Mouse (Mus musculus) 3T3-L1 (cell line): ENCODE data around the gene Tcf7l2.

Experiments
- DNase-seq: peaks from one replicate; pipeline ENCODE4 v3.0.0-alpha.2; 2015; ENCODE audit warnings: low read depth, low spot score

Tcf7l2 gene

GRCm38 (mm10) chr19:55902573-55903385 lies 161.2 kb downstream of the Tcf7l2 start:
- DNase-seq, result no peak

DNA sequence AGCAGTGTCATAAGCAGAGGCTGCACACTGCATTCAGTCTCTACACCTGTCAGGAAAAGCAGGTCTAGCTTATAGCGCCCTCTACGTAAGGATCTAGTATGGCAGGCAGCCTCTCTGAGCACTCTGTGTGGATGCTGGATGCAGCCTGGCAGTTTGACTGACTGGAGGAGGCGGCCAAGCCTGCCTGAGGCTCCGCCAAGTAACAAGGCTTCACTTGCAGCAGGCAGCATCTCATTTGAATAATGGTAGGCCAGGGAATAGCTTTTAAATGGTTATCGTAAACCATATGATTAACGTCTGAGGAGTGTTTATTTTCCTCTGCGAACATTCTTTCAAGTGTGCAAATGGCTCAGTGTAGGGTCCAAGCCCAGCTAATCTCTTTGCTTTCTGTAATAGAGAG lies 167.4 kb downstream of the Tcf7l2 start:
- DNase-seq, result peak; percentile 55

GRCm38 (mm10) chr19:55911941-55912340 lies 170.3 kb downstream of the Tcf7l2 start:
- DNase-seq, result no peak

DNA sequence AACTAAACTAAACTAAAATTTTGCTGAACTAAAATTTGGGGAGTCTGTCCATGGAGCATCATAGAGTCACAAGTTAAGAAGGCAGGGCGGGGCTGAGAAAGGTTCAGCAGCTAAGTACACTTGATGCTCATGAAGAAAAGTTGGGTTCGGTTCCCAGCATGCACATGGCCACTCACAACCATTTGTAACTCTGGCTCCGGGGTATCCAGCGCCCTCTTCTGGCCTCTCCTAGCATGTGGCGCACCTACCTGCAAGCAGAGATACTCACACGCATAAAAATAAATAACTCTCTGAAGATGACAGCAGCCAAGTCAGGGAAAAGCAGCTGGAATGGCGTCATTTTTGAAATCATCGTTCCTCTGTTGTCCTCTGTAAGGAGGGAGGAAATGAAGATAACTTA lies 171.2 kb downstream of the Tcf7l2 start:
- DNase-seq, result no peak

- no peak for DNase-seq
These were observed 172.0 kb downstream of the Tcf7l2 start for GRCm38 (mm10) chr19:55913585-55913984.

- no peak for DNase-seq
These were observed 173.1 kb downstream of the Tcf7l2 start for GRCm38 (mm10) chr19:55914614-55915211.

DNA sequence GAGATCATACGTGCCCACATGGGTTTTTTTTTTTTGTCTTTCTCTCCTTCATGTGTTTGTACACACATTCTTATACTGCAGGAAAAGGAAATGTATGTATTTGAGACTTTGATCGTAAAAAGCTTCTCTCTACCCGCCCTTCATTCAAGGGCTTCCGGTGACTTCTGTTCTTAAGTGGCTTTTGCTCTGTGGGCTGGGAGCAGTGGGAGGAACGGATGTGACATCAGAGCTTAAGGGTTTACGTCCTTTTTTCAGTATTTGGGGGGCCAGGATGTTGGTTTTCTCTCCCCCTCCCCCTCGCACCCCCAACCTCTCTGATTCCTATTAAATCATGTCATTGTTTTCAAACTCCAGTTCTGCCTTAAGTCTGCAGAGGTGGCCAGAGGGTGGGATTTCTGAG lies 173.9 kb downstream of the Tcf7l2 start:
- no peak for DNase-seq

- no peak for DNase-seq
These were observed 174.6 kb downstream of the Tcf7l2 start for GRCm38 (mm10) chr19:55916211-55916610.

- no peak for DNase-seq
These were observed 182.3 kb downstream of the Tcf7l2 start for GRCm38 (mm10) chr19:55923789-55924426.

- DNase-seq, result no peak
These were observed 183.2 kb downstream of the Tcf7l2 start for GRCm38 (mm10) chr19:55924800-55925199.

DNA sequence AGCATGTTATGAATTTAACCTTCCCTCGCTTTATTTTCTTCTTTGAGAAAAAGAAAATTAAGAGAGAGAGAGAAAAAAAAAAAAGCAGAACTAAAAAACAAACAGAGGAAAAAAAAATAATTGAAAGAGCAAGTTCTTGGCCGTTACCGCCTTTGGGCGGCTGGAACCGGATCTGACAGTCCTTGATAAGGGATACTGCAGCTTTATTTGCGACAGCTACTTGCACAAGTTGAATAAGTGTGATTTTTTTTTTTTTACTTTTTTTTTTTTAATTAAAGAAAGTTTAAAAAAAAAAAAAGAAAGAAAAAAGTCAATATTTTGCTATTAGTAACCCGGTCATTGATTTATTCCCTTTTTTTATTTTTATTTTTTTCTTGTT lies 183.8 kb downstream of the Tcf7l2 start:
- DNase-seq, result no peak

- no peak for DNase-seq
These were observed 184.3 kb downstream of the Tcf7l2 start for GRCm38 (mm10) chr19:55925804-55926521.

DNA sequence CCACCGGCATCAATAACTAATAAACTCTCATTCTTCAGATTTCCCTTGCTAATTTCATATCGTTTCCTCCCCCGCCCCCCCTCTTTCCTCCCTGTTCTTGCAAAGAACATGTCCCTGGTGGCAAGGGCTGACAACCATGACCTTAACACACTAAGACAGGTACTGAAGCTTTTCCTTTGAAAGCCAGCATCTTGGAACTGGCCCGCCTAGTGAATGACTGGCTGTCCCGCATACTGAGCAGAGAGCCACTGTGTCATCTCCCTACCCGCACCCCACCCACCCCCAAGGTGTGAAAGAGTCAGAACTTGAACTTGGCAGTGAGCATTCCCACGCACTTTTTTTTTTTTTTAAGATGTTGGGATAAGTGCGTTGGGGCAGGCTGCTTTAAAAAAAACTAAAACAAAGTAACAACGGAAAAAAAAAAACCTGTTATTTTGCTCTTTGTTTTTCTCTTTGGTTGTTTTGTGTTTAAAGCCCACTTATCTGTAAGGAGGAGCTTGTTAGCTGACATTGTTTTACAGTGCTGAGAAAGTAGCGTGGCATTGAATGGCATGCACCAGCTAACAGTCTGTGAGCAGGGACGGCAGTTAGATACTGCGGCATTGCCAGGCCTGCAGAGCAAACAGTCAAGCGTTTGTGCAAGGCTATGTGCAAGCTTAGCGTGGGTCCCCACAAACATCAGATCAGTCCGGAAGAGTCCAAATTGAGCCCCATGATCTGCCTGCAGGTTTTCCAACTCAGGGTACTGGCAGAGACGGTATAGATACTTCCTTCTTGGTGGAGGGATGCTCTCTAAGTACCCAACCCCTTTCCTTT lies 185.4 kb downstream of the Tcf7l2 start:
- DNase-seq, result no peak

DNA sequence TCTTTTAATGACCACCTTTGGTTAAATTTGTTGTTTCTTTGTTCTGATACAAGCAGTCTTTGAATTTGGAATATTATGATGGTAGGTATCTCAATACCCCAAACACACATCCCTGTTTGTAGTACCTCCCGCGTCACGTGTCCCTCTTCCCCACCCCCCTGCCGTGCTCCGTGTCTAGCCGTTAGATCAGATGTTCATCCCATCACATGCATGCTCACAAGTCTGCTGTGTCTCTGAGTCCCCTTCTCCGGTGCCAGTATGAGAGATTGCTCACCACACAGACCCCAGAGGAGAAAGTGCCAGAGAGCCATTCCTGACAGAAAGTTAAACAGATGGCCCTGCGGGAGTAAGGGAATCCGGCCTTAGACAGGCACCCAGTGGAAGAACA lies 186.0 kb downstream of the Tcf7l2 start:
- DNase-seq, result no peak

- no peak for DNase-seq
These were observed 187.1 kb downstream of the Tcf7l2 start for GRCm38 (mm10) chr19:55928674-55929073.

GRCm38 (mm10) chr19:55931642-55932041 lies 190.0 kb downstream of the Tcf7l2 start:
- no peak for DNase-seq

- DNase-seq, result no peak
These were observed 192.5 kb downstream of the Tcf7l2 start for GRCm38 (mm10) chr19:55933947-55934729.

- no peak for DNase-seq
These were observed 193.0 kb downstream of the Tcf7l2 start for GRCm38 (mm10) chr19:55934730-55935003.

DNA sequence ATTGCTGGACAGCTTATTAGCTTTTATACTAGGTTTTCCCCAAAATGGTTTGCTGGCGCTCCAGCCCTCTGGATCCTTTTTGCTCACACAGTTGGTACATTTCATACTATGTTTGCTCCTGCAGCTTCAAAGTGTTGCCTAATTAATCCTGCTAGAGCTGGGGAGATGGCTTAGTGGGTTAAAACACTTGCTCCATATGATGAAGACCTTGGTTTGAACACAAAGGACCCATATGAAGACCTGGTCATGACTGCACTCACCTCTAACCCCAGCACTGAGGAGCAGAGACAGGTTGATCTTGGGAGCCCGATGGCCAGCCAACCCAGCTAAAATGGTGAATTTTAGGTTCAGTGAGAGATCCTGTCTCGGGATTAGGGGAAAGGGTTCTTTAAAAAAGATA lies 195.4 kb downstream of the Tcf7l2 start:
- no peak for DNase-seq

- DNase-seq, result no peak
These were observed 196.8 kb downstream of the Tcf7l2 start for GRCm38 (mm10) chr19:55938254-55939046.
